Mouse (Mus musculus) embryonic fibroblast, embryonic 13.5 days (primary cell): ENCODE measurements at regions not wholly inside any gene's neighbourhood (a gene's known extent, or its start where the extent isn't known, plus 50 kb on each side); places are given as distances from the start of the nearest gene placed in this dataset.

Experiments
- CTCF ChIP-seq: IDR thresholded peaks from 2 replicates; pipeline ENCODE4 v1.5.1; 2011; ENCODE audit warnings: mild to moderate bottlenecking, control low read depth, low read length, moderate library complexity, borderline replicate concordance; ENCODE audit not compliant: insufficient read depth
- POLR2A ChIP-seq: IDR thresholded peaks from 2 replicates; pipeline ENCODE4 v1.6.1; 2011; ENCODE audit warnings: low read depth, mild to moderate bottlenecking, control low read depth, low read length, moderate library complexity

DNA sequence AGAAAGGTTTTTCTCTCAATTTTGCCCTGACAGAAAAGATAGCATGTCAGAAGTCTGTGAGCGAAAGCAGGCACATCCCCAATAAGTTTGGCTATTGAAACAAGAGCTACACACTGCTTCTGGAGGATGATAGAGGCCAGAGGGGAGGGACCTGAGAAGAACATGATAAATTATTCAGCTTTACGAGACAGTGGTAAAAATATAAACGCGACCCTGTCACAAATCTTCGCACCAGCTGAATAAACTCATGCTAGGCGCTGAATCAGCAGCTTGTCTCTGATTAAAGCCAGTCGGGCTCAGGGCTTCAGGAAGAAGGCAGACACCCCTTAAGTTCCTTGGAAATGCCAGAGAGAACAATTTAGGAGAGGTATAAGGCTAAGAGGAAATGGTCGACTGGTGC lies 422.7 kb upstream of the Tnp1 start:
- no peak for TF ChIP-seq CTCF
- TF ChIP-seq POLR2A, result no peak
